Mouse (Mus musculus) right cerebral cortex, postnatal 14 days (tissue): ENCODE results near the gene Col26a1.

Experiments used
- DNase-seq: peaks from one replicate; pipeline ENCODE4 v3.0.0; 2022

The Col26a1 gene

DNA sequence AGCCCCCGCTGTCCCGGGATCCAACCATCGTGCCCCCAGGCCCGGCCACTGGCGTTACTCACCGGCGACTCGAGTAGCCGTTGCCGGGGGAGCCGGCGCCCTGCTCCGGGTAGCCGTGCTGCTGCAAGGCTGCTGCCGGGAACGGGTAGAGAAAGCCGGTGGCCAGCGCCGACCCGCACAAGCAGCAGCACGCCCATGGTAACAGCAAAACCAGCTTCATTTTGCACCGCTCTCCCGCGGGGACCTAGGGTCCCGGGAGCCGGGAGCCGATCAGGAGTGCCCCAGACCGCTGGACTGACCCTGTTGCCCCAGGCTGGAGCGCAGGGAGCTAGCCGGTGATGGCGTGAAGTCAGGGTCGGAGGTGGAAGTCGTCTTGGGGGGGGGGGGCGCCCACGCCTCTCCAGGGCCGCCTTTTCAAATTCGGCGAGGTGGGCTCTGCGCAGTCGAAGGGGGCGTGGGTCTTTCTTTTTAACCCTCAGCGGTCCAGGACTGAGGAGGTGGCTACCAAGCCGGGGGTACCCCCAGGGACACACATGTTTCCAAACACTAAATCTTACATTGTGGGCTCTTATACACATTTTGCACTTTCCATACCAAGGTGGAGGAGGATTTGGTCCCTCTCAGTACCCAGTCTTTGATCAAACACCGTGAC lies at the start of gene Col26a1:
Gene Col26a1, minus strand, starts transcription at position 422 of the 652 bp plus-strand sequence.
- peak; percentile 49 for DNase-seq

- no peak for DNase-seq
These were observed 48.9 kb upstream of the Col26a1 start for GRCm38 (mm10) chr5:136931896-136932295.

GRCm38 (mm10) chr5:136929073-136929472 lies 46.1 kb upstream of the Col26a1 start:
- peak; percentile 87 for DNase-seq

GRCm38 (mm10) chr5:136923751-136924478 lies 40.9 kb upstream of the Col26a1 start:
- DNase-seq: no peak

DNA sequence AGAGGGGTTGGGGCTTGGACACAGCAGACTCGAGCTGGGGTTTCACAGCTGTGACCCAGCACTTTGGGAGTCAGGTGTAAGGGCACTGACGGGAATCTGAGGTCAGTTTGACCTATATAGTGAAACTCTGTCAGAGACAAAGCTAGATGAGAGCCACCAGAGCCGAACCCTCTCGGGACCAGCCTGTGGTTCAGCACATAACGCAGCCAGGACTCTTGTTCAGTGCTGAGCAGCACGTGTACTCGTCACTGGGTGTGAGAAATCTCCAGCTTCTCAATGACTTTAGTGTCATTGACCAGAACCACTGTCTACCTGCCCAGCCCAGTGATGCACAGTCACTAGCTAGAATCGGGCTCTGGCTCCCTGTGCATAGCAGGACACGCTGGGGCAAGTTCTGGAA lies 39.8 kb upstream of the Col26a1 start:
- no peak for DNase-seq

DNA sequence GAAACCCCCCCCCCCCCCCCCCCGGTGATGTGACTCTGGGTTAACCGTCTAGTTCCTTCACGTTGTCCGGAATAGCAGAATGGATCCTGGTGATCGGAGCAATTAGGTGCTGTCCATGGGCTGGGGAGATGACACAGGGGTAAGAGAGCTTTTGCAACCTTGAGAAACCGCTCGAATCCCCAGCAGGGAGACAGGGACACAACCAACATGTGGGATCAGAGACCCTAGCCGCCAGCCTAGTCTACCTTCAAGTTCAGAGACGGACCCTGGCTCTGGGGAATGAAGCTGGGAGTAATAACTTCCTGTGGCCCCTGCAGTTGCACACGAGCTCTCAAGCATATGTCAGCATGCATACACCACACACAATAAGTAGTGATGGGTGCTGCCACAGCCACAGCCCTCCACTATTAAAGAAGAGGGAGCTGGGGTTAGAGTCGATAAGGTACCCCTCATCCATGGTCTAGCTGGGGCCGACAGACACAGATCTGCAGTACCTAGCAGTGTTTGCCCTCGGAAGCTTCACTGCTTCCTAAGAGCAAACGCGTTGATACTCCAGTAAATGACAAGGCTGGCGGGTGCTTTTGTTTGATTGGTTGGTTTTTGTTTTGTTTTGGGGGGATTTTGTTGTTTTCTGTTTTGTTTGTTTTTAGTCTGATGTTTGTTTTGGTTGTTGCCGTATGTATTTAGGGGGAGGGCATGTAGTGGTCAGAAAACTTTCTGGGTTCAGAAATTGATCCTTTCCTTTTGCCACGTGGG lies 36.7 kb upstream of the Col26a1 start:
- DNase-seq: no peak

DNA sequence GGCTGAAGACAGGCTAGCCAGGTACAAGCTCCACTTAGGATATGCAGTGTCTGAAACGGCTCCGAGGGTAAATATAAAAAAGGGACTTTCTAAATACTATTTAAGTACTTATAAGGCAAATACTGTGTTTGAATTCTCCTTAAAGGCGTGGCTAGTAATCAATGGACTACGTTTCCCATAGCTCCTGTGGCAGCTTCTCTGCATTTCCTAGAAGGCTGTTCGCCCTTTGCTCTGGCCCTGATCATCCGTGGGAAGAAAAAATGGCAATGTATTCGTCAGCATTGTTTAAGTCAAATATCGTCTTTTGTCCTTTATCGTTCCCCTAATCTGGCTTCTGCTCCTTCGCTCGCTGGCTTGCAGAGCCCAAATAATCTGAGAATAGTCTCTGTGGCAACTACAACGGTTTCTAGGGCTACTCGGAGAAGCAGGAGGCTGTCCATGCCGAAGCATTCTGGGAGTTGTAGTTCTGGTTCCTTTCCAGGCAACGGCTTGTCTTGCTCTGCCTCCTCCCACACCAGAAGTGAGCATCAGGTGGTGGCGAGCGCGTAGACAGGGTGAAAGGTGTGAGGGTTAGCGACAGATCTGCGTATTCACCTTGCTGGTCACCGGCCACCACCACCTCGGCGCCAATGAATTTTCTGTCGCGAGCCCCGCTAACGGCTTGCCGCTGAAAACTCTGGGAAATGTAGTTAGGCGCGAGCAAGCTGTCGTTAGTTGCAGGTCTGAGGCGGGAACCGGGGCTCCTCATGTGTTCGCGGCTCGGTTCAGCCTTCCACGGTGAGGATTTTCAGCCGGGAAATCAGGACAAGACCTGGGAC lies 35.9 kb upstream of the Col26a1 start:
- DNase-seq: peak; percentile 64

DNA sequence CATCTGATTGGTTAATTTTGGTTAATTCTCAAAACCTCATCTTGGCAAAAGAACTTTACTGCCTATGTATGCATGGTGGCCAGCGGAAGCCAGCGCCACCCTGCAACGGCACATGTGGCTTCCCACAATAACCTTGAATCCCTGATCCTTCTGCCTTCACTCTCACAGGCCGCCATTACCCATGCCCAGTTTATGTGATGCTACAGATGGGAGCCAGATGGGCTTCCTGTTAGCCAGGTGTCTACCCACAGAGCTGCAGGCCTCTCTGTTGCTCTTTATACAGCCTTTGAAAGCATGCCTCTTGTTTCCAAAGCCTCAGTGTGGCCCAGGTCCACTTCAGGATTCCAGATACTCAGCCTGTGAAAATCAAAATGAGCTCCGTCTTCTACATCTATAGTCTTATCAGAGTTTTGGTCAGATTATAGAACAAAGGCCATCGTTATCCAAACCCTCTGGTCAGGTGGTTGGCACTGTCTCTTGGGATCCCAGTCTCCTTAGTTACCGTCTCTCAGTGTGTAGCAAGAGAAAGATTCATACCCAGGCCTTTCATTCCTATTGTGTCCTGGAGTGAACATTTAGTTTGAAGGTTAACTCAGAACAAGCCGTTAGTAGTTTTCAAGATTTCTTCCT lies 34.7 kb upstream of the Col26a1 start:
- DNase-seq: no peak

DNA sequence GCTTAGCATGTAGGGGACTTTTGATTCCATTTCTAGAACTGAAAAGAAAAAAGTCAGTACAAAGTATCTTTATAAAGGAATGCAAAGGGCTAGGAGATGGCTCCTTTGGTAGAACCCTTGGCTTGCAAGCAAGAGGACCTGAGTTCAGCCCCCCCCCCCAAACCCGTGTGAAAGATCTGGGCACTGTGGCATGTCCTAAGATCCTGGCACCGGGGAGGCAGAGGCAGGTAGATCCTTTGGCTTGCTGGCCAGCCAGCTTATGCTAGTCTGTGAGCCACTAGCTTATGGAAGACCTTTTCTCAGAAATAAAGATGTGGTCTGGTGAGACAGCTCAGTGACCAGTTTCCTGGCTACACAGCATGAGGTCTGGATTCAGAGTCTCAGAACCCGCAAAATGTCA lies 31.2 kb upstream of the Col26a1 start:
- no peak for DNase-seq

DNA sequence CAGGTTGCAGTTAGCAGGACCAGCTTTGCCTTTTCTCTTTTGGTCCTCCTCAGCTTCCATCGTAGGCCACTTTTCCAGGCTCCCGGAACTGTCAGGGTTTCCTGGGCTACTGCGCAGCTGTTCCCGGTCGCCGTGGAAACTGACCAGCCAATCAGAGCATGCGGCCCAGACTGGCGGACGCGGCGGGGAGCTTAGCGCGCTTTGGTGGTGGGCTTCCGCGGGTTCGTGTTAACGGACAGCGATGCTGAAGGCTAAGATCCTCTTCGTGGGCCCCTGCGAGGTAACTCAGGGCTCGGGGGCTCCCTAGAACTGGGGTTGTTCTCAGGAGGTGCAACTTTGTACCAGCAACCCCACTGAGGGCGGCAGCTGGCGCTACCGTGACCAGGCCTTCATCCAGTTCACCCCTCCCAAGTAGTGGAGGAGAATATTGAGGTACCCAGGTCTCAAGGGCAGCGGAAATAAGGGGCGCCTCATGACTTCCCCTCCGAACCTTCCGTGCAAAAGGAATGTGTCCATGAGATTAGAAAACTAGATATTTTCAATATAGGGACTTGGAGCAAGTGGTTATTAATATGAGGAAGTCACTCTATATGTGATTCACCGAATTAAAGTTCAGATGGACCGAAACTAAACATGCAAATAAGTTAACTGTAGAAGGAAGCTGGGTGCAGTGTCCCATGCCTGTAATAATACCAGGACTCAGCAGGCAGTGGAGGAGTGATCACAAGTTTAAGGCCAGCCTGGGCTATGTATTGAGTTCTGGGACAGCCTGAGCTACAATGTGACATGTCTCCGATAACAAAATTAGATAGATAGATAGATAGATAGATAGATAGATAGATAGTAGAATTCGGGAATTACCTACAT lies 25.2 kb upstream of the Col26a1 start, which contains the start of gene Ift22:
Gene Ift22, plus strand, starts transcription at position 160 of the 867 bp plus-strand sequence.
- DNase-seq: peak; percentile 94

GRCm38 (mm10) chr5:136907587-136907986 lies 24.6 kb upstream of the Col26a1 start:
- no peak for DNase-seq

DNA sequence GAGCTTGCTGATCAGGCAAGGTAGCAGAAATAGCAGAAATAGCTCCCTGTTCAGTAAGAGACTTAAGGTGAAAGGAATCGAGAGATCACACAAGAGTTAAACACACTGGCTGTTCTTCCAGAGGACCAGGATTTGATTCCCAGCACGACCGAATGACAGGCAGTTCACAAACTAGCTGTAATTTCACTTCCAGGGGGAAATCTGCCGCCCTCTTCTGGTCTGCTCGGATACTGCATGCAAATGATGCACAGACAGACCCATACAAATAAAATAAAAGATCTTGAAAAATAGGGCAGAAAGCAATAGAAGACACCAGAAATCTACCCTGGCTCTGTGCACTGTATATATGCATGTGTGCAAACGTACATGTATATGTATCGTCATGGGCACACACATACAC lies 22.6 kb upstream of the Col26a1 start:
- DNase-seq: no peak

GRCm38 (mm10) chr5:136904621-136905020 lies 21.6 kb upstream of the Col26a1 start:
- DNase-seq: no peak

DNA sequence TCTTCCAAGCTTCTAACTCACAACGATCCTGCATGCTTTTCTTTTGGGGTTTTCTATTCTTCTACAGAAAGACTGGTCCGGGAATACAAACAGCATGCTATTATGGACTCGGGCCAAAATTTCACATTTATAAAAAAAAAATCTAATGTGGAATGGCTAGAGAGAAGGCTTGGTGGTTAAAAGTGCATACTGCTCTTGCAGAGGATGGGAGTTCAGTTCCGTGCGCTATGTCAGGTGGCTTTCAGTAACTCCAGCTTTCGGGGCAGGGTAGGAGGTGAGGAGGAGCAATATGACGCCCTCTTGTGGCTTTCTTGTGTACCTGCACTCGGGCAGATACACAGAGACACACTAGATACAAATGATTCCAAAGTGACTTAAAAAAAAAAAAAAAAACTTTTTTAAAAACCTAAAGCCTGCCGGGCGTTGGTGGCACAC lies 12.5 kb upstream of the Col26a1 start:
- DNase-seq: no peak

DNA sequence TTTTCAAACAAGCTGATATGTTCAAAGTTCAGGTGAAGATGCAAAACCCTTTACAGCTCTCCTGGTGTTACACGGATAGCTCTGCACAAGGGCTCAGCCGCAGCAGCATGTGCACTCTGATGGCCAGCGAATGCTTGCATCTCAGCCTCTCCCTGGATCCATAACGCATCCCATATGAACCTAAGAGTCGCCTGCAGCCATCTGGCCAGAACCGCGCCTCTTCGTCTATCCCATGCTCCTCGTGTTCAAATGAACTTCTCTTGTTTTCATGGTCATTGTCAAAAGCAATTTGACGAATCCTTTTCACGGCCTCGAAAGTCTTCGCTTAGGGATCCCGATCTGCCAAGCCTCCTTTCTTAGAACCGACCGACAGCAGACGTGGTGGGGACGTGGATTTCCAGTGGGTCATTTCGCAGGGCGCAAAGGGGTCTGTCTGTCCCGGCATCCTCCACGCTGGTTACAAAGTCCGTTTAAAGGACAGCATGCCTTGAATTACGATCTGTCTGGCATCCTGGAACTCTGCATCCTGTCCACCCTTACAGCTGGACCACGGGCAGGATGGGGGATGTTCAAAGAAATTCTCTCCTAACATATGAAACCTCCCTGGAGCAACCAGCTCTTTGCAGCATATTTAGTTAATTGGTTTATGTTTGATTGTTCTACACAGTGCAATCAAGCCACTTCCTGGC lies 12.0 kb upstream of the Col26a1 start:
- no peak for DNase-seq

DNA sequence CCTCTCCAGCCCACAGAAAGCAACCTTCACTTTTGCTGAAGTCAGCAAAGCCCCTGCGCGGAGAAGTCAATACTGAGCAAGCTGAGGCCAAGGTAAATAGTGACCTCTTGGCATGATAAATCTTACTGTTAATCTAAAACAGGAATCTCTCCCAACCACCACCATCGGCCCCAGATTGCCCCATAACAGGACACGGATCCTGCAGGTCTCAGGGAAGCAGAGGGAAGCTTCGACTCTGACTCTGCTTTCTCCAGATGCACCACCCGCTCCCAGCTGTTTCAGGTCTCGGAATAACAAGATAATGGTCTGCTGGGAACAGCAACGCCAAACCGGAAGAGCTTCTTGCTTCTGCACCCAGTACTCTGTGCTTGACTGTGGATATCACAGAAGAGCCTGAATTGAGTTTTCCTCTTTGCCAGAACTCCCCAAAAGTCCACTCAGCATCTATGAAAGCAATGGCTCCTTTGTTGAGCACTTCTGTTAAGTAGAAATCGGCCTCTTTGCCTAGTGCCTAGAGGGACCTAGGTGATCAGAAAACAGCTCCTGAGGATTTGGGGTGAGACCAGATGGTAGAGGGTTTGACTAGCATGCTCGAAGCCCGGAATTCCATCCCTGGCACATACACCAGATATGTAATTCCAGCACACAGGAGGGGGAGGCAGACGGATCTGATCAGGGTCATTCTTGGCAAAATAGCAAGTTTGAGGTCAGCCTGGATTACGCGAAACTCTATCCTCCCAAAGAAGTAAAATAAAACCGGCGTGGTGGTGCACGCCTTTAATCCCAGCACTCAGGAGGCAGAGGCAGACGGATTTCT lies 5.7 kb upstream of the Col26a1 start:
- DNase-seq: no peak

DNA sequence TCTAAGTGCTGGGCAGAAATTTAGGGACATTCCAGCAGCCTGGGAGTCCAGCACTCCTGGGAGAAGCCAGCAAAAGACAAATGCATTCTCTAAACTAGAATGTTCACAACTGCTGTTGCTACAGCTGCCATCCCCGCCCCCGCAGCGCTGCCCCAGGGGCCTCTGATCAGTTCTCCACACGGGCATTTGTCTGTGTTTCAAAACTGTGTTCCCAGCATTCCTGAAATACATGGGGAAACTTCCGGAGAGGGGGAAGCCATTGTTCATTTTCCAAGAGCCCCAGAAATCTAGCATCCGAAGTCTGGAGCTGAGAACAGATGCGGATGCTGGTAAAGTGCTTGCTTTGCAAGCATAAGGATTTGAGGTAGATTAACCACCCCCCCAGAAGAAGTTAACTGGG lies 3.9 kb upstream of the Col26a1 start:
- no peak for DNase-seq

DNA sequence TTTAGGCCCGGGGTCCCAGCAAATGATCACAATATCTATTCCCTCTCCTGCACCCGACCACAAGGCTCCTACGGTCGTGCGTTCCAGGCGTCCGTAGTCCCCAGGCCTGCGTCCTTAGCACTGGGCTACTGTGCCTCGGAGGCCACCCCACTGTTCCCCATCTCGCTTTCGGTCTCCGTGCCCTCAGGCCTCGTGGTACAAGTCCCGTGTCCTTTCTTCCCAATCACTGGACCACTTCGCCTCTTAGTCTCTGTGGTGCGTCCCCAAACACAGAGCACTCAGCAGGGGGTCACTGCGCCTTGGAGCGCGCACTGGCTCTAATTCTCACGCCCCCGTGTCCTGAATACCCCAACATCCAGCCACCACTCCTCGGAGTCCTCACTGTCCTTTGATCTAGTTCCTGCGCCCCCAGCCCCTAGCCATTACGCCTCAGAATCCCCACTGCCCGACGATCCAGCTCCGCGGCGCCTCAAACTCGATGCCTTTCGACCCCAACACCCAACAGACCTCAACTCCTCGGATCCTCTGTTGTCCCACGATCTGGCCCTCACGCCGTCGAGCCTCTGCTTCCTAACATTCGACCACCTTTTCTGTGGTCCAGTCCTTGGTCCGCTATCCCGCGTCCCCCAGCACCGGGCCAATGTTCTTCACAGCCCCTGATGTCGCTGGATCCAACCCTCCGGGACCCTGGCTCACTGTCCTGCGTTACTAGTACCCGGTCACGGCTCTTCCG lies 788 bp downstream of the Col26a1 start:
- no peak for DNase-seq

GRCm38 (mm10) chr5:136881380-136882009 lies 1.5 kb downstream of the Col26a1 start:
- peak; percentile 89 for DNase-seq
